Mouse (Mus musculus) cerebellum, adult 2 months (tissue): ENCODE measurements around the gene Upf2. TPM values are rescaled to one million over a fixed set of nuclear protein-coding genes. Genes with fewer than 3 reads are reported as not detected.

ENCODE experiments used
- DNase-seq, 2 experiments: peaks; one replicate each; pipeline ENCODE4 v3.0.0; 2021
- H3K27ac ChIP-seq: fragments of 200-500 bp; 2 replicates; pipeline ENCODE4 v1.5.1; 2012; ENCODE audit warnings: low read length, control low read depth, inconsistent platforms; ENCODE audit not compliant: insufficient read depth
- H3K27me3 ChIP-seq: fragments of 200-500 bp; 2 replicates; pipeline ENCODE4 v1.6.1; 2012; ENCODE audit warnings: inconsistent platforms, mild to moderate bottlenecking, low read length, moderate library complexity; ENCODE audit not compliant: control insufficient read depth, insufficient read depth
- H3K4me1 ChIP-seq: fragments of 200-500 bp; 2 replicates; pipeline ENCODE4 v1.6.1; 2011; ENCODE audit warnings: low read length; ENCODE audit not compliant: control insufficient read depth, insufficient read depth
- H3K4me3 ChIP-seq: fragments of 200-500 bp; replicated peaks from 2 replicates; pipeline ENCODE3; 2011; ENCODE audit warnings: mild to moderate bottlenecking, low read depth, low read length, control low read depth; ENCODE audit not compliant: insufficient read depth
- CTCF ChIP-seq: fragments of 200-500 bp; IDR thresholded peaks from 2 replicates; pipeline ENCODE4 v1.5.1; 2011; ENCODE audit warnings: low read depth, mild to moderate bottlenecking, control low read depth, low read length, moderate library complexity, borderline replicate concordance; ENCODE audit not compliant: insufficient read depth
- POLR2A ChIP-seq: fragments of 200-500 bp; IDR thresholded peaks from 2 replicates; pipeline ENCODE4 v1.6.1; 2011; ENCODE audit warnings: low read length, control low read depth, borderline replicate concordance; ENCODE audit not compliant: insufficient read depth
- WGBS: fragments of 180-500 bp; shearing (Covaris S2); methylation state at CpG from one replicate; pipeline ENCODE4 v1.1.7; 2018; 5-methylcytosine and 5-hydroxymethylcytosine counted together
- polyA plus RNA-seq: library from polyadenylated mRNA; depleted of rRNA; stranded (reverse); fragments of >200 nt; gene quantifications from 2 replicates; pipeline ENCODE4 v1.2.3, GENCODE M21; 2012

The Upf2 gene
- polyA plus RNA-seq, 1 experiment, result 21.8 TPM

GRCm38 (mm10) chr2:5929793-5930192 lies 21.5 kb upstream of the Upf2 start:
- no peak overlapping the region for H3K4me3 ChIP-seq
- no peak overlapping the region for H3K27ac ChIP-seq
- H3K27me3 ChIP-seq, result no peaks in the 10 kb centered on the region
- no peaks in the 10 kb centered on the region for H3K4me1 ChIP-seq
- TF ChIP-seq POLR2A (no peak), CTCF (no peak)
- DNase-seq, result no peak
- 91% methylated on average over 5 of the region's 5 CpGs for WGBS

GRCm38 (mm10) chr2:5930291-5931054 lies 20.8 kb upstream of the Upf2 start:
- Histone ChIP-seq H3K27me3 (no peaks in the 10 kb centered on the region), H3K4me1 (no peaks in the 10 kb centered on the region), H3K4me3 (no peak overlapping the region), H3K27ac (no peak overlapping the region)
- DNase-seq, result no peak
- WGBS, result 86% methylated on average over 18 of the region's 18 CpGs
- TF ChIP-seq POLR2A (no peak), CTCF (no peak)

GRCm38 (mm10) chr2:5931938-5932337 lies 19.3 kb upstream of the Upf2 start:
- no peak overlapping the region for H3K4me3 ChIP-seq
- no peak for DNase-seq
- no peak overlapping the region for H3K27ac ChIP-seq
- WGBS, result 93% methylated on average over 5 of the region's 5 CpGs
- no peaks in the 10 kb centered on the region for H3K4me1 ChIP-seq
- no peaks in the 10 kb centered on the region for H3K27me3 ChIP-seq
- TF ChIP-seq POLR2A, result no peak
- no peak for TF ChIP-seq CTCF

- TF ChIP-seq POLR2A, result no peak
- TF ChIP-seq CTCF, result no peak
- Histone ChIP-seq H3K4me3 (no peak overlapping the region), H3K27me3 (no peaks in the 10 kb centered on the region), H3K4me1 (no peaks in the 10 kb centered on the region), H3K27ac (no peak overlapping the region)
- 89% methylated on average over 3 of the region's 3 CpGs for WGBS
- DNase-seq, result no peak
These were observed 16.3 kb upstream of the Upf2 start for GRCm38 (mm10) chr2:5934936-5935335.

- no peak for TF ChIP-seq CTCF
- no peak for TF ChIP-seq POLR2A
- Histone ChIP-seq H3K27me3 (no peaks in the 10 kb centered on the region), H3K4me3 (no peak overlapping the region), H3K27ac (no peak overlapping the region), H3K4me1 (no peaks in the 10 kb centered on the region)
- WGBS, result 76% methylated on average over 6 of the region's 6 CpGs
- no peak for DNase-seq
These were observed 15.2 kb upstream of the Upf2 start for GRCm38 (mm10) chr2:5936068-5936467.

DNA sequence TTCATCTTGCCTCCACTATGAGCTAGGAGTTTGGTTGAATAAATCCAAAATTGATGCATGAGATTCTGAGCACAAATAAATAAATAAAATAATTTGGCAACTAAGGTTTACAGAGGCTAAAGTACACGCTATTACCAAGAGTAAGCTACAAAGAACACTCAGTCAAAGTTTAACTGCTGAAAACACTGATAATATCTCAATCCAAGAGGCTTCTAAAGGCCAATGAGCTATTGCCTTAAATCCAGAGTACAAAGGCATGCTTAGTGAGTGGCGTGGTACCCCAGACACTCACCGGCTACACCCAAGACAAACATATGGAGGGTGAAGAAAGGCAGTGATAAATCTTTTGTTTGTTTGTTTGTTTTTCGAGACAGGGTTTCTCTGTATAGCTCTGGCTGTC lies 14.7 kb upstream of the Upf2 start:
- H3K27ac ChIP-seq, result no peak overlapping the region
- H3K4me1 ChIP-seq, result no peaks in the 10 kb centered on the region
- no peak overlapping the region for H3K4me3 ChIP-seq
- no peaks in the 10 kb centered on the region for H3K27me3 ChIP-seq
- DNase-seq, result no peak
- TF ChIP-seq CTCF (no peak), POLR2A (no peak)
- 88% methylated on average over 4 of the region's 4 CpGs for WGBS

DNA sequence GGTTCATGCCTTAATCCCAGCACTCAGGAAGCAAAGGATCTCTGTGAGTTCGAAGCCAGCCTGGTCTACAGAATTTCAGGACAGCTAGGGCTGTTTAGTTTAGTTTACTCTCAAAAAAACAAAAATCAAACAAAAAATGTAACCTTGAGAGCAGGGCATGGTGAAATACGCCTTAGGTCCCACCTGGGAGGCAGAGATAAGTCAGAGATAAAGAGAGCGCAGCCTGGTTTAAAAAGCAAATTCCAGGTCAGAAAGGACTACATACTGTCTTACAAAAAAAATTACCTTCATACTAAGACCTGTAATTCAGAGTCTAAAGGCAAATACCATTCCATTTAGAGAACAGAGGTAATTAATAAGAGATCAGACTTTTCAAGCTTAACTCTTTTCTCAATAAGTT lies 11.9 kb upstream of the Upf2 start:
- Histone ChIP-seq H3K4me3 (no peak overlapping the region), H3K4me1 (no peaks in the 10 kb centered on the region; the same call in 1 of the 2 replicates), H3K27me3 (no peaks in the 10 kb centered on the region), H3K27ac (no peak overlapping the region)
- over 99% methylated on average over 3 of the region's 3 CpGs for WGBS
- TF ChIP-seq POLR2A (no peak), CTCF (no peak)
- no peak for DNase-seq

DNA sequence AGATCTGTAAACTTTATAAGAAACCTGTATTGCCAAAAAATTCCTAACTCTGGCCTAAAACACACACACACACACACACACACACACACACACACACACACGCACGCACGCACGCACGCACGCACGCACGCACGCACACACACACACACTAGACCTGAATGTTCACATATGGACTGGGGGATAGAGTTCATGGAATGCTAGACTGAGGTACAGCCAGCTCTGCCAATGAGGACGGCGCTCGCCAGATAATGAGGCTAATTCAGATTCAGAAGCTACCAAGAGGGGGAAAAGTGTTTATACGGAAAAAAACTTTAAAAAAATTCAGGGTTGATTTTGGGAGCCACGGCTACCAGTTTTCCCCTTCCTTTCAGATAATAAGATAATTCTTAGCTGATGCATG lies 11.4 kb upstream of the Upf2 start:
- no peaks in the 10 kb centered on the region for H3K27me3 ChIP-seq
- 84% methylated on average over 14 of the region's 14 CpGs for WGBS
- TF ChIP-seq POLR2A (no peak), CTCF (no peak)

More for the DNA sequence above, 11.4 kb upstream of the Upf2 start:
- no peak for DNase-seq
- Histone ChIP-seq H3K4me1 (no peaks in the 10 kb centered on the region; the same call in 1 of the 2 replicates), H3K27ac (no peak overlapping the region), H3K4me3 (no peak overlapping the region)
